Mouse (Mus musculus) liver, adult 2 months (tissue): ENCODE results near the gene Rassf1.

Experiments
- CTCF ChIP-seq: fragments of 200-500 bp; IDR thresholded peaks from 2 replicates; pipeline ENCODE4 v1.5.1; 2011; ENCODE audit warnings: low read depth, low read length, control low read depth
- POLR2A ChIP-seq: fragments of 200-500 bp; IDR thresholded peaks from 2 replicates; pipeline ENCODE4 v1.6.1; 2011; ENCODE audit warnings: low read length, control low read depth; ENCODE audit not compliant: insufficient read depth; ENCODE audit errors: extremely low read depth

DNA sequence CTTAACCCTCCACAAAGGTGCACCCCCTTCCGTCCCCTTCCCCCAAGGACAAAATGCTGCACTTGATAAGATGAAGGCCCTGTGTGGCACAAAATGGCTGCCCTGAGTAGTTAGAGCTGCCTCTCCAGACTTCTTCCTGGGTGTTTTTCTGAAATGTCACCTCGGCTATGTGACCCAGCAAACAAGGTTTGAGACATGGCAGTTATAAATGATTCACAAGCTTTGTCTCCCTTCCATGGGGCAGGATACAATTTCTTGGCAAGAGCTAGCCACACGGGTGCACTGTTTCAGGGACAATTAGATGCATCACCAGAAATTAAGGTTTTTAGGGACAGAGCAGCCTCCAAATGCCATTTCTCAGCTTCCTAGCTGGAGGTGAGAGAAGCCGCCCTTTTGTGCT lies 10.9 kb upstream of the Rassf1 start:
- no peak for TF ChIP-seq CTCF
- TF ChIP-seq POLR2A, result no peak
